Mouse (Mus musculus) kidney, embryonic 15.5 days (tissue): Measurements from ENCODE around the gene Stag2. TPM values are rescaled to one million over a fixed set of nuclear protein-coding genes. Genes with fewer than 3 reads are reported as not detected.

Experiments
- ATAC-seq: fragments of 200-750 bp; cut with Nextera tagmentation; replicated peaks from 2 replicates; pipeline ENCODE4 v1.8.0; 2017; ENCODE audit warnings: moderate TSS enrichment; ENCODE audit not compliant: low FRiP score
- H3K27ac ChIP-seq: fragments of 300-500 bp; sonication (generic); 2 replicates; pipeline ENCODE4 v1.5.1; 2015; ENCODE audit warnings: mild to moderate bottlenecking, inconsistent platforms
- H3K27me3 ChIP-seq: fragments of 300-500 bp; sonication (generic); 2 replicates; pipeline ENCODE4 v1.6.1; 2015; ENCODE audit warnings: inconsistent platforms
- H3K36me3 ChIP-seq: fragments of 300-500 bp; sonication (generic); 2 replicates; pipeline ENCODE4 v1.6.1; 2015; ENCODE audit warnings: inconsistent platforms
- H3K4me1 ChIP-seq: fragments of 300-500 bp; sonication (generic); 2 replicates; pipeline ENCODE4 v1.6.1; 2015; ENCODE audit warnings: inconsistent platforms
- H3K4me2 ChIP-seq: fragments of 300-500 bp; sonication (generic); 2 replicates; pipeline ENCODE4 v1.6.1; 2015; ENCODE audit warnings: moderate library complexity, mild to moderate bottlenecking, inconsistent platforms
- H3K4me3 ChIP-seq: fragments of 300-500 bp; sonication (generic); replicated peaks from 2 replicates; pipeline ENCODE4 v1.5.1; 2015; ENCODE audit warnings: mild to moderate bottlenecking, inconsistent platforms
- H3K9ac ChIP-seq: fragments of 300-500 bp; sonication (generic); 2 replicates; pipeline ENCODE4 v1.6.1; 2015; ENCODE audit warnings: mild to moderate bottlenecking, inconsistent platforms
- H3K9me3 ChIP-seq: fragments of 300-500 bp; sonication (generic); replicated peaks from 2 replicates; pipeline ENCODE4 v1.6.1; 2016; ENCODE audit warnings: inconsistent platforms
- WGBS: fragments of 180-500 bp; shearing (Covaris S2); methylation state at CpG from one replicate; pipeline ENCODE4 v1.1.7; 2015; ENCODE audit warnings: mixed read lengths; 5-methylcytosine and 5-hydroxymethylcytosine counted together
- polyA plus RNA-seq: library from polyadenylated mRNA; unstranded; fragments of >200 nt; fragmentation: Nextera tagmentation; extraction: Ambion mirVana; gene quantifications from 2 replicates; pipeline ENCODE4 v1.2.1, GENCODE M21; 2015

Gene Stag2
- polyA plus RNA-seq, 1 experiment from 2014 or later = 41.9 TPM

GRCm38 (mm10) chrX:42290215-42290614, 141.1 kb downstream of the Stag2 start:
- no peak overlapping the region for H3K4me2 ChIP-seq
- H3K9ac ChIP-seq = no peak overlapping the region

DNA sequence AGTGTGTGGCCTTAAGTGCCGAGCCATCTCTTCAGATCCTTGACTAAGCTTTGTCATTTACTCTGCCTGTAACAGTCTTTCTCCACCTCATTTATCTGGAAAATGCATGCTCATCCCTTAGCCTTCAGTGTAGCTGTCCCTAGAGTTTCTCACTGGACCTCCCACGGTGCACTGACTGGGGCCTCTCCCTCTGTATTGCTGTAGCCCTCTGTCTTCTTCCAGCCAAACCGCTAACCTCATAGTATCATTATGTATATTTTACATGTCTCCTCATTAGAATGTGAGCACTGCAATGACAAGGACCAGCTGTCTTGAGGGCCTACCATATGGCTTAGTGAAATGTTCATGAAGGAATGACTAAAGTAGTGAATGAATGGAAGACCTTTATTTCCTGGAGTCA, 166.1 kb downstream of the Stag2 start:
- ATAC-seq = no peak
- Histone ChIP-seq H3K4me1 (no peaks in the 10 kb centered on the region), H3K36me3 (no peaks in the 10 kb centered on the region), H3K9ac (no peak overlapping the region), H3K27ac (no peak overlapping the region), H3K4me3 (no peak overlapping the region), H3K27me3 (no peaks in the 10 kb centered on the region), H3K9me3 (no peaks in the 10 kb centered on the region), H3K4me2 (no peak overlapping the region)
- 81% methylated on average over 3 of the region's 3 CpGs for WGBS

More at GRCm38 (mm10) chrX:42290215-42290614, 141.1 kb downstream of the Stag2 start:
- no peak for ATAC-seq
- Histone ChIP-seq H3K4me3 (no peak overlapping the region), H3K4me1 (no peaks in the 10 kb centered on the region), H3K27me3 (no peaks in the 10 kb centered on the region), H3K9me3 (no peaks in the 10 kb centered on the region), H3K27ac (no peak overlapping the region), H3K36me3 (no peaks in the 10 kb centered on the region)
- 79% methylated on average over 3 of the region's 3 CpGs for WGBS

- no peak overlapping the region for H3K4me3 ChIP-seq
- no peak overlapping the region for H3K27ac ChIP-seq
- no peak overlapping the region for H3K9ac ChIP-seq
- 70% methylated on average over 5 of the region's 5 CpGs for WGBS
- H3K27me3 ChIP-seq = no peaks in the 10 kb centered on the region
- no peak for ATAC-seq
- no peak overlapping the region for H3K4me2 ChIP-seq
- no peaks in the 10 kb centered on the region for H3K4me1 ChIP-seq
- no peaks in the 10 kb centered on the region for H3K36me3 ChIP-seq
- no peaks in the 10 kb centered on the region for H3K9me3 ChIP-seq
Observed at GRCm38 (mm10) chrX:42320424-42320823, 171.3 kb downstream of the Stag2 start.

GRCm38 (mm10) chrX:42321200-42321773, 172.2 kb downstream of the Stag2 start:
- H3K27me3 ChIP-seq = no peaks in the 10 kb centered on the region
- no peak overlapping the region for H3K4me2 ChIP-seq
- no peaks in the 10 kb centered on the region for H3K36me3 ChIP-seq
- H3K4me1 ChIP-seq = no peaks in the 10 kb centered on the region
- H3K9ac ChIP-seq = no peak overlapping the region
- H3K9me3 ChIP-seq = no peaks in the 10 kb centered on the region
- ATAC-seq = no peak
- 44% methylated on average over 9 of the region's 9 CpGs for WGBS
- H3K4me3 ChIP-seq = no peak overlapping the region
- no peak overlapping the region for H3K27ac ChIP-seq

DNA sequence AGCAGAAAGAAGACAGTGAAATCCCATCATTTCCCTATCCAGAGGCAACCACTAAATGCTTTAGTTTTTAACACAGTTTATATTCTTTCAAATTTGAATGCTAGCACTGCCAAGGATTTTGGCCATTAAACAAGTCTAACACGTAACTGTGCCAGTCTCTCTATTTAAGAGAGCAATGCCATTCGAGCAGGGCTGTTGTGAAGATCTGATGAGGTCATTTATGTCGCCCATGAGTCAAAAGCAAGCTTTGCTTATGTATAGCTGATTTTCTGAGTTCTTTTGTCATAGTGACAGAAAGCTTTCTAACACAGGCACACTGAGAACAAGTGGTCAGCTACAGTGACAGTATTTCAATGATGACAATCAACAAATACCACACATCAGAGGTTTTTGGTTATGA, 175.7 kb downstream of the Stag2 start:
- no peaks in the 10 kb centered on the region for H3K27me3 ChIP-seq
- WGBS = 67% methylated on average over 3 of the region's 3 CpGs
- no peak overlapping the region for H3K27ac ChIP-seq
- H3K4me2 ChIP-seq = no peak overlapping the region
- no peaks in the 10 kb centered on the region for H3K9me3 ChIP-seq
- ATAC-seq = no peak
- H3K36me3 ChIP-seq = no peaks in the 10 kb centered on the region
- H3K9ac ChIP-seq = no peak overlapping the region
- H3K4me3 ChIP-seq = no peak overlapping the region
- H3K4me1 ChIP-seq = no peaks in the 10 kb centered on the region

Other genes starting within 250 kb of the Stag2 start
- gene Thoc2, start 228.6 kb upstream of the Stag2 start, polyA plus RNA-seq = 85.0 and 86.3 TPM in 2 replicates
- gene Xiap, start 89.6 kb upstream of the Stag2 start, polyA plus RNA-seq = 13.9 and 16.5 TPM in 2 replicates